15 mouse cellular contexts compared by ENCODE assay signal in genomic region chr7:124341510-124341909, GRCm38 (mm10).
"Had no signal": no experiment of that assay in that cellular context is flagged by ENCODE, and none has a peak within 500 bp of the region (broad histone marks: within the 10 kb centered on the region; RNA-seq: fewer than 3 reads in every experiment).

No protein-coding gene starts in this region.

- DNase-seq: kidney, adult 2 months; kidney, postnatal 14 days; layer of hippocampus, postnatal 36 days; liver; liver, embryonic 13.5 days; liver, postnatal 0 days; retina, postnatal 1 day; right cerebral cortex, postnatal 14 days; thymus, adult 2 months; thymus, postnatal 25 days had no signal

- H3K9me3 ChIP-seq: kidney, embryonic 15.5 days; liver, embryonic 13.5 days; lung, embryonic 15.5 days; neural tube, embryonic 13.5 days; stomach, embryonic 15.5 days had no signal

- H3K4me1 ChIP-seq: kidney, embryonic 15.5 days; liver, embryonic 13.5 days; lung, embryonic 15.5 days; neural tube, embryonic 13.5 days; stomach, embryonic 15.5 days had no signal

- H3K27ac ChIP-seq: kidney, embryonic 15.5 days; liver, embryonic 13.5 days; lung, embryonic 15.5 days; neural tube, embryonic 13.5 days; stomach, embryonic 15.5 days had no signal

- H3K36me3 ChIP-seq: kidney, embryonic 15.5 days; liver, embryonic 13.5 days; lung, embryonic 15.5 days; neural tube, embryonic 13.5 days; stomach, embryonic 15.5 days had no signal

- H3K4me2 ChIP-seq: kidney, embryonic 15.5 days; liver, embryonic 13.5 days; lung, embryonic 15.5 days; neural tube, embryonic 13.5 days; stomach, embryonic 15.5 days had no signal

- H3K27me3 ChIP-seq: kidney, embryonic 15.5 days; liver, embryonic 13.5 days; lung, embryonic 15.5 days; neural tube, embryonic 13.5 days; stomach, embryonic 15.5 days had no signal

- H3K4me3 ChIP-seq: kidney, embryonic 15.5 days; liver, embryonic 13.5 days; lung, embryonic 15.5 days; neural tube, embryonic 13.5 days; stomach, embryonic 15.5 days had no signal

- ATAC-seq: intestine, embryonic 16.5 days; liver, postnatal 0 days had no signal

- H3K9ac ChIP-seq: kidney, embryonic 15.5 days; liver, embryonic 13.5 days; liver, postnatal 0 days; lung, embryonic 15.5 days; neural tube, embryonic 13.5 days; stomach, embryonic 15.5 days had no signal
